Mouse (Mus musculus) c-Kit-positive CD71-positive TER-119-positive erythroid progenitor cells, embryonic 14.5 days (primary cell): ENCODE results near the gene Wipi1.
A peak's percentile ranks its signal among the peaks of the same experiment; 100 is the strongest.
"Not testable (repeated sequence)": the region's sequence is repeated elsewhere in the genome, so short reads cannot be mapped to it uniquely, and the experiment has no call there.

Experiments
- DNase-seq: peaks from one replicate; pipeline ENCODE4 v3.0.0-alpha.2; 2013; ENCODE audit warnings: low spot score

The Wipi1 gene

DNA sequence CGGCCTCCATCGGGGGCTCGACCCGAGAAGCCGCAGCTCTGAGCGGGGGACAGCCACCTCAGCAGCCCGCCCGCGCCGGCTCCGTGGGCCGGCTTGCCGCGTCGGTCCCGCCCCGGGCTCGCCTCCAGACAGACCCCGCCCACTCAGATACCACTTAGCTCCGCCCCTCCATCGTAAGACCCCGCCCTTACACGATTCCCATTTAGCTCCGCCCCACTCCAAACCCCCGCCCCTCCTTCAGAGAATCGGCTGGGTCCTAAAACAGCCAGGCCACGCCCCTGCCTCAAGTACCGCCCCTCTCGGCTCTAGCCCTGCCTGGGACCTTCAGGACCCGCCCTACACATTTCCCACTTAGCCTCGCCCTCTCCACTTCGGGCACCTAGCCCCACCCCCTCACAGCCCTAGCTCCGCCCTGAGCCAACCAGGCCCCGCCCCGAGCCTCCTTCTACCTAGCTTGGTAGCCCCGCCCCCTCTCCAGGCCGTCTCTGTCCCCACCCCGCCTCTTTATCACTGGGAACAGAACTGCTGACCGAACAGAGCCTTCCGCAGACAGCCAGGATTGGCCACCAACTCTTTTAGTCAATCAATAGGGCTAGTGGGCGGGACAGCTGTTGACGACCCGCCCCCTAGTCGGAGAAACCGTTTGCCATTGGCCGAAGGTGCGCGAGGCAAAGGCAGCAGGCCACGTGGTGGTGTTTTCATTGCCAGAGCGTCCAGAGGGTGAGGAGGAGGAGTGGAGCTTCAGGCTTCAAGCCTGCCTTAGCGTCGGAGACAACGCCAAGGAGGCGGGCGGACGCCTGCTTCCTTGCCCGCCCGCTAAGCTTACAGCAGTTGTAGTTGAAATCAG, at the start of gene Wipi1:
TSS of gene Wipi1 (minus strand) at position 665 of the 847 bp plus-strand sequence.
- peak; percentile 99 for DNase-seq

GRCm38 (mm10) chr11:109660526-109660925, 48.8 kb upstream of the Wipi1 start:
- DNase-seq: not testable (repeated sequence)

- peak; percentile 59 for DNase-seq
These were observed 44.5 kb upstream of the Wipi1 start for GRCm38 (mm10) chr11:109656232-109656631.

- no peak for DNase-seq
These were observed 42.8 kb upstream of the Wipi1 start for GRCm38 (mm10) chr11:109654581-109654980.

DNA sequence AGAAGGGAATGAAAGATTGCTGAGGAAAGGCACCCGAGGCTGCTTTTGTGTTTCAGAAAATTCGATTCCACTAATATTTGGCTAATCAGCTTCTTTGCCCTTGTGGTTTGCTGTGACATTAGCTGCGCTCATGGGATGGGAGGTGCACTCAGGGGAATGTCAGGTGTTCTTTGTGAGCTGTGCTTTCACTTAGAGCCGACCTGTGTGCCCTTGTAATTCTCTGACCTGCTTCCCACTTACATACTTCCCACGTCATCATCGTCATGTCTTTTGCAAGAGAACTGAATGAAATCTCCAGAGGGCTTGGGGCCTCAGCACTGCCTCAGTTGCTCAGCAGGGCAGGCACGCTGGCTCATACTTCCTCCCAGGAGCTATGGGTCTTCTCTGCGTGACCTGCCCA, 41.4 kb upstream of the Wipi1 start:
- DNase-seq: no peak

- no peak for DNase-seq
These were observed 40.7 kb upstream of the Wipi1 start for GRCm38 (mm10) chr11:109652505-109652904.

GRCm38 (mm10) chr11:109651566-109652024, 39.8 kb upstream of the Wipi1 start:
- DNase-seq: peak; percentile 17

DNA sequence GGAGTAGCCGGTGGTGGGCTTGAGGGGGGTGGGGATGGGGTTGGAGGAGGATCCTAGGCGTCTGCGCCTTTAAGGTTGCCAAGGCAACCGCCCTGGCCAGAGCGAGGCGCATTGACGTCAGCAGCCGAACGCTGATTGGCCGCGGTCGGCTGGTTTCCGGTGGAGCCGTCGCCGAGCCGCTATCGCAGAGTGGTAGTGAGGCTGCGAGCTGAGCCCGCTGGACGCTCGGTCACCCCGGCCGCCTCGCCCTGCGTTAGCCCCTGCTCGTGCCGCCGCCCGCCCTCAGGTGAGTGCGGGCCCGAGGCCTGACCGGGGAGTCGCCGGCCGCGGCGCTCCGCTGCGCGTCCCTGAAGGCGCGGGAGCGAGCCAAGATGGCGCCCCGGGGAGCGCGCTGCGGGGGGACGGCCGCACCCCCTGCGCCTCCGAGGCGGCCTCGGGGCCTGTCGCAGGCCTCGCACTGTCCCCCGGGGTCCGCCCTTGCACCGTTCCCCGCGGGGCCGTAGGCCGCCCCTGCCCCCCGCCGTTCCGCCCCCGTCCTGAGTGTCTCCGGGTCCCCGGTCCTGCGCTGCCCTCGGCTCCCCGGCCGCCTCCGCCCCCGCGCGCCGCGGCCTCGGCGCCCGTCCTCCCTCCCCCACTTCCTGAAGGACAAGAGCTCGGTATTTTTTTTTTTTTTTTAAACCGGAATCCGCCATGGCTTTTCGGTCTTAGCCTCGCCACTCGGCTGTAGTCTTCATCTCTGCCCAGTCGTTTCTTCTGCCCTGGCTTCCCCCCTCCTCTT, 39.2 kb upstream of the Wipi1 start:
- peak; percentile 82 for DNase-seq

DNA sequence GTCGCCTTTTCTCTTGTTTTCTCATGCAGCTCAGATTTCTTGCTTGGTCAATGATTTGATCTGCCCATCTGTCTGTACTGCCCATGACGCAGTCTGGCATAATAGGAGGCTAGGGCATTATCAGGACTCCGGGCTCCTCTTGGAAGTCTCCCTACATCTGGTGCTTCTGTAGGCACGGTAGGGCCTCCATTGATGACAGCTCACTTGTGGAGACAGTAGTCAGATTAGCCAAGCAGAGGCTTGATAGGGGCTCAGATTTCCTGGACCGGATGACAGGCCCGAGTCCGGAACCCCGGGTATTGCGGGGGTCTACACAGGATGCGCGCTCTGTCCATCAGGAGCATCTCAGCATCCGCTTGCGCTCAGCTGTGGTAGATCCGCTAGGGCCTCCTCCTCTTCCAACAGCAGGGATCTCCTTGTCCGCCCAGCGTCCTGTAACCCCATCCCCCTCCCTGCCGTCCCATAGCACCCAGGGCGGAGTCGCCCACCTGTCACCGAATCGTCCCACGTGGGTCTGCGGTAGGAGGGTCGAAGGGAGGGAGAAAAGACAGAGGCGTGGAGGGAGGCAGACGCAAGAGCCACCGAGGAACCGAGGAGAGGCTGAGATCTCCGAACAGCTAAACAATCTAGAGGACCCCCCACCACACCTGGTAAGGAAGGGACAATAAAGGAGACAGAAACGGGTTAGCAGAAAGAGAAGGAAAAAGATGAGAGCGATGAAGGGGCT, 38.4 kb upstream of the Wipi1 start:
- peak; percentile 25 for DNase-seq

- DNase-seq: no peak
These were observed 37.4 kb upstream of the Wipi1 start, which contains the start of gene Prkar1a for GRCm38 (mm10) chr11:109649206-109649605. TSS of gene Prkar1a (plus strand) at chr11:109649405.

DNA sequence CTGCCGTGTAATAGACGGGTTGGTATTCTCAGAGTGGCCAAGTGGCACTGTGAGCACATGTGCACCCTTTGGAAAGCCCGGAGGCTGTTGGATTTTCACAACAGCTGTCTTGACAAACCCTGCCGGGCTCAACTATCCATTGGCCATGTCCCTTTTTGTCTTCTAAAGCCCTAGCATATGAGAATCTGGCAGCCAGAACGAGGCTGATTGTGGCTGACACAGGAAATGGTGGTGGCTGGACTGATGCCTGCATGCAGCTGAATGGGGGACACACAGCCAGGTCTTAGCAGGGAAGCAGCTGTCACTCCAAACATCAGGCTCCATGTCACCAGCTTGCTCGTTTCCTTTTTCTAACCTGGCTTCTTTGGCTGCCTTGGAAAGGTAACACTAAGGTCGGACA, 36.7 kb upstream of the Wipi1 start:
- no peak for DNase-seq

GRCm38 (mm10) chr11:109641498-109642222, 29.9 kb upstream of the Wipi1 start:
- DNase-seq: no peak

DNA sequence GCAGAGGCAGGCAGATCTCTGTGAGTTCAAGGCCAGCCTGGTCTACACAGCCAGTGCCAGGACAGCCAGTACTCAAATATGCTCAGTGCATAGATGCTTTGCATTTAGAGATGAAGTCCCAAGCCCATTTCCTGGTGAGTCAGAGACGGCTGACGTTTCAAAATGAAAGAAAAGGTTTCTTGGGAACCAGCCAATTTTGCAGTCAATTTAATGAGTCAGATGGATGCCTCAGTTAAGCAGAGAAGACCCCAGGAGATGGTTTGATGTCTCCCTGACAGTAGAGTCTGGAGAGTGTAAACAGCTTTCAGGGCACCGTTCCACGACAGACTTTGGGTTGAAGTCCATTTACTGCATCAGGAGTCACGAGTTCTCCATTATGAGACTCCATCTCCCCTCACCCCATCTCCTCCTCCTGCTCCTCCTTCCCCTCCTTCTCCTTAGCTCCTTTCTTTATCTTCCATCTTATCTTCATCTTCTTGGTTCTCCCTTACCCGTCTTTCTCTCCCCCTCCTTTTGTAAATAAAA, 24.2 kb upstream of the Wipi1 start:
- DNase-seq: no peak

- no peak for DNase-seq
These were observed 23.2 kb upstream of the Wipi1 start for GRCm38 (mm10) chr11:109634928-109635327.

DNA sequence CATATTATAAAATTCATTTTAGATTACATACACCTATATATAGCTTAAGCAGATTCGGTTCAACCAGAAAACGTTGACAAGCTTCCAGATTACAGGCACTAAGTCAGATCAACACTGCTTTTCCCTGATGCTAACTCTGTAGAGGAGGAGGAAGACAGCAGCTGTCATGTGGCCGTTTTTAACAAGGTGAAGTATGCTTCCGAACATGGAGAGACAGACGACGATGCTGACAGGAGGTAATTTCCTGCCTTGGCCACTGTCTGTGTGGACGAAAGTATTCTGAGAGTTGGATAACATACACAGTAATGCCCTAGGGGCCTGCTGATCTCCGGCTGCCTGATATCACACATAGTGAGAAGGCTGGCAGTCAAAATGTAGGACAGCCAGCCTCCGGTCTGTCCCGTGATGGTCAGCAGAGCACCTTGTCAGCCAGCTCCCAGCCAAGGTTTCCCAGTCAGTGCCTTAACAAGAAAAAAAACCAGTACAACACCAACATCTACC, 17.3 kb upstream of the Wipi1 start:
- DNase-seq: no peak

DNA sequence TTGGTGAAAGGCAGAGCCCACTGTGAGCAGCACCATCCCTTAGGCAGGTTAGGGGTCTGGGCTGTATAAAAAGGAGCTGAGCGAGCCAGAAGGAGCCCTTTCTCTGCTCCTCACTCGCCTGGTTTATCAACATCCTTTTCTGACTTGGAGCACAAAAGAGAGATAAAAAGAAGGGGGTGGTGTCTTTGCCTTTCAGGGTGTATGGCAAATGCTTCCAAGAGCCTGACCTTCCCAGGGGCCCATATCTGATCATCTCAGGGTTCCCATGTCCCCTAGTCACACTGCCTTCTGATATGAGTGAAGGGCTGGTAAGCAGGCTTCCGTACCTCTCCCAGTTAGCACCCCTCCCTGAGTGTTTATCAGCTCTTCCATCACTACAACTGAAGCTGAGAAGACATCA, 16.3 kb upstream of the Wipi1 start:
- DNase-seq: no peak

DNA sequence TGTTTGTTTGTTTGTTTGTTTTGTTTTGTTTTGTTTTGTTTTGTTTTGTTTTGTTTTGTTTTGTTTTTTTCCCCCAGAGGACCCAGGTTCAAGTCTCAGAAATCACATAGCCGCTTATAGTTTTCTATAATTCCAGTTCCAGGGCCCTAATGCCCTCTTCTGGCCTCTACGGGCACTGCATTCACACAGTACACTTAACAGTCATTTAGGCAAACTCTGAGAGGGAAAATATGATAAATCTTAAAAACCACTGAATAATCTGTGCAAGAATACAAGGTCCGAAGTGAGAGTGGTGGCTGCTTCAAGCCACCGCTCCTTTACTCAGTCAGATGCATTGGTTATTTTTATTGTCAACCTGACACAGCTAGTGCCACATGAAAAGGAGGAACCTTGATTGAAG, 15.9 kb upstream of the Wipi1 start:
- no peak for DNase-seq

DNA sequence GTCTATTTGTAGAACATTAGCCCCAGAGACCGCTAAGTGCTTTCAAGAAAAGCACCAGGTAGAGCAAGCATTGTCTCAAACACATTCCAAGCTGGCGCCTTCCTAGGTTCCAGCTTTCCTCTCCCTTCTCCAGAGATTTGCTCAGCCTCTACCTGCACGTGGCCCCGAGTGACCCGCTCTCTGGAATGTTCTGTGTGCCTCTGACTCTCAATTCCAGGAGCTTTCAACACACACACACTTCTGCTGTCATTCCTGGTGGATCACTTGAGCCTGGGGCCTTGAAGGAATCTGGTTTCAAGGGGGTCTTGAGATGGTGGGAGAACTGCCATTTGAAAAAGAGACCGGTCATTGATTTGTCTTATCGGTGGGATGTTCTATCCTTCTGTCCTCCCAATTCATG, 11.5 kb upstream of the Wipi1 start:
- no peak for DNase-seq

DNA sequence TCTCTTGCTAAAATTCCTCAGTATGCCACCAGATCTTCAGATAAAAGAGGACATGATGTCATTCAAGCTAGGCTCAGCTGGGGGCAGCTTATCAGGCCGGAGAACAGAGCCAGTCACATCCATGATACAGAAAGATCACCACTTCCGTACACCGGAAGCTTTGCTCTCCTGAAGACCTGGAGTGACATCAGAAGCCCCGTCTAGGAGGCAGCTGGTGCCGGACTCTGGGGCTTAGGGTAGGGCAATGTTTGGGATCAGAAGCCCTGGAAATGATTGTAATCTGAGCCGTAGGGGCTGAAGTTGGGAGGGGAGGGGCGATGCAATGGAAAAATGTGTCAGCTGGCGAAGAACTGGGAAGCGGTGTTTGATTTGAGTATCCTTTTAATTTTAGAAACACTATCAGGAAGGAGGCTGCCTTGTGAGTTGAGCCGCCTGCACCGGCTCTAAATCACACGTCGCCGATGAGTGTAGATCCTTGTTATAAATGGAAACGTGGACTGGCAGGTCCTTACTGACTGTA, 10.8 kb upstream of the Wipi1 start:
- no peak for DNase-seq

DNA sequence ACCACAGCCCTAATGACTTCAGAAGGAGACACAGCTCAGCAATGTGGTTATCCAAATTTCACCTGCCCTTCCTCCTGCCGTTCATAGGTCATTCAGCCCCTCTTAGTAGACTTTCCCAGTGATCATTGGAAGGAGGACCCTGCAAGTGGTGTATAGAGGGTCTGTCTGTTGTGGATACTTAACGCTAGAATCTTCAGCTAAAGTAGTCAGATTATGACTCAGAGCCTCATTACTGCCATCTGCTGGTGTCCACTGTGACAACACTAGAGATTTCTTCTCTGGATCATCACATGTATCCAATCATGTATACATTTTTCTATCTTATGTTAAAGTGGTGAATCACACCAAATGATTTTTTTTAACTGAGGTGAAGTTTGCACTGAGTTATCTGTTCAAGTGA, 9.4 kb upstream of the Wipi1 start:
- peak; percentile 77 for DNase-seq

DNA sequence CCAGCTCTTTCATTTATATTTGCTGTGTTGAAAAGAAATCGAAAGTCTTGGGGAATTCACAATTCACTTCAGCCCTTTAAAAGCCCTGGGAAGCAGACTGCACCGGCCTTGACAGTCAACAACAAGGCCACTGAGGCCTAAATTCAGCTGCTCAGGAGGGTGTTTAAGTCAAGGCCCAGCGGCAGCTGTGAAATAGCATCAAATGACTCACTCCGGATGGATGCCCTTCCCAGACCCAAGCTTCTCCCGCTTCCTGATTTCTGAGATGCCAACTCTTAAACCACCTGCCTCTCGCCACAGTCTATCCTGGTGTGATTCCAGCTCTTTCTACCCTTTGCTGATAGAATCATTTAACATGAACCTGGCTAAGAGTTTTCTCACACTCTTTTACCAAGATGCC, 8.6 kb upstream of the Wipi1 start:
- DNase-seq: no peak
